Mouse (Mus musculus) intestine, embryonic 15.5 days (tissue): Measurements from ENCODE around the gene Ccl17. TPM values are rescaled to one million over a fixed set of nuclear protein-coding genes. Genes with fewer than 3 reads are reported as not detected.
"Not testable (repeated sequence)": the region's sequence is repeated elsewhere in the genome, so short reads cannot be mapped to it uniquely, and the experiment has no call there.

Experiments used
- ATAC-seq: fragments of 200-750 bp; cut with Nextera tagmentation; 2 replicates; pipeline ENCODE4 v1.8.0; 2017; ENCODE audit warnings: moderate TSS enrichment, moderate library complexity
- H3K27ac ChIP-seq: fragments of 300-500 bp; sonication (generic); 2 replicates; pipeline ENCODE4 v1.5.1; 2015; ENCODE audit warnings: mild to moderate bottlenecking, inconsistent platforms
- H3K27me3 ChIP-seq: fragments of 300-500 bp; sonication (generic); replicated peaks from 2 replicates; pipeline ENCODE4 v1.6.1; 2015; ENCODE audit warnings: inconsistent platforms
- H3K36me3 ChIP-seq: fragments of 300-500 bp; sonication (generic); 2 replicates; pipeline ENCODE4 v1.6.1; 2015; ENCODE audit warnings: inconsistent platforms
- H3K4me1 ChIP-seq: fragments of 300-500 bp; sonication (generic); replicated peaks from 2 replicates; pipeline ENCODE4 v1.6.1; 2015; ENCODE audit warnings: inconsistent platforms
- H3K4me2 ChIP-seq: fragments of 300-500 bp; sonication (generic); replicated peaks from 2 replicates; pipeline ENCODE4 v1.6.1; 2015; ENCODE audit warnings: mild to moderate bottlenecking, inconsistent platforms
- H3K4me3 ChIP-seq: fragments of 300-500 bp; sonication (generic); replicated peaks from 2 replicates; pipeline ENCODE4 v1.5.1; 2015; ENCODE audit warnings: inconsistent platforms
- H3K9ac ChIP-seq: fragments of 300-500 bp; sonication (generic); 2 replicates; pipeline ENCODE4 v1.6.1; 2015; ENCODE audit warnings: inconsistent platforms
- H3K9me3 ChIP-seq: fragments of 300-500 bp; sonication (generic); 2 replicates; pipeline ENCODE4 v1.6.1; 2016; ENCODE audit warnings: inconsistent platforms
- WGBS: fragments of 180-500 bp; shearing (Covaris S2); methylation state at CpG from one replicate; pipeline ENCODE4 v1.1.7; 2015; 5-methylcytosine and 5-hydroxymethylcytosine counted together
- polyA plus RNA-seq: library from polyadenylated mRNA; unstranded; fragments of >200 nt; fragmentation: Nextera tagmentation; extraction: Ambion mirVana; gene quantifications from 2 replicates; pipeline ENCODE4 v1.2.1, GENCODE M21; 2015

Ccl17 gene
- polyA plus RNA-seq, 1 experiment from 2014 or later: not detected

GRCm38 (mm10) chr8:94837662-94838574 lies 27.7 kb downstream of the Ccl17 start, which contains the start of the genes Coq9 and Ciapin1:
Gene Coq9 (plus strand): TSS chr8:94838321.
Gene Ciapin1 (minus strand): TSS chr8:94838358.
- H3K4me2 ChIP-seq: peak within 1 kb of the TSS; percentile 86
- no peaks in the 10 kb centered on the region for H3K36me3 ChIP-seq
- under 1% methylated on average over 82 of the region's 82 CpGs for WGBS
- H3K9ac ChIP-seq: peak within 1 kb of the TSS; percentile 98
- H3K27ac ChIP-seq: peak within 1 kb of the TSS; percentile 92
- no peaks in the 10 kb centered on the region for H3K27me3 ChIP-seq
- H3K9me3 ChIP-seq: no peaks in the 10 kb centered on the region
- peak; percentile 98 for ATAC-seq
- H3K4me3 ChIP-seq: peak within 1 kb of the TSS; percentile 98
- H3K4me1 ChIP-seq: peaks cover 12% of the 10 kb centered on the region

- Histone ChIP-seq H3K4me1 (peaks cover 12% of the 10 kb centered on the region), H3K27ac (peak overlapping the region; percentile 92), H3K4me2 (peak overlapping the region; percentile 56), H3K9ac (peak overlapping the region; percentile 98), H3K4me3 (peak overlapping the region; percentile 98), H3K27me3 (no peaks in the 10 kb centered on the region), H3K9me3 (no peaks in the 10 kb centered on the region), H3K36me3 (no peaks in the 10 kb centered on the region)
- ATAC-seq: peak; percentile 73
- WGBS: under 1% methylated on average over 24 of the region's 24 CpGs
These were observed 28.3 kb downstream of the Ccl17 start for GRCm38 (mm10) chr8:94838600-94838999.

- H3K27ac ChIP-seq: no peak overlapping the region
- H3K4me3 ChIP-seq: no peak overlapping the region
- 45% methylated on average over 2 of the region's 2 CpGs for WGBS
- no peak for ATAC-seq
- no peaks in the 10 kb centered on the region for H3K9me3 ChIP-seq
- no peaks in the 10 kb centered on the region for H3K27me3 ChIP-seq
- no peak overlapping the region for H3K4me2 ChIP-seq
- peaks cover 8% of the 10 kb centered on the region; the same call in 1 of the 2 replicates for H3K36me3 ChIP-seq
- no peak overlapping the region for H3K9ac ChIP-seq
- H3K4me1 ChIP-seq: peaks cover 12% of the 10 kb centered on the region
These were observed 30.9 kb downstream of the Ccl17 start for GRCm38 (mm10) chr8:94841183-94841582.

- H3K4me2 ChIP-seq: no peak overlapping the region
- no peak overlapping the region for H3K9ac ChIP-seq
- ATAC-seq: no peak
- no peaks in the 10 kb centered on the region for H3K9me3 ChIP-seq
- peaks cover 40% of the 10 kb centered on the region; the same call in 1 of the 2 replicates for H3K36me3 ChIP-seq
- H3K27ac ChIP-seq: no peak overlapping the region
- H3K4me3 ChIP-seq: no peak overlapping the region
- 92% methylated on average over 5 of the region's 5 CpGs for WGBS
- H3K27me3 ChIP-seq: no peaks in the 10 kb centered on the region
- no peaks in the 10 kb centered on the region for H3K4me1 ChIP-seq
These were observed 39.8 kb downstream of the Ccl17 start for GRCm38 (mm10) chr8:94850049-94850448.

GRCm38 (mm10) chr8:94854761-94855160 lies 44.5 kb downstream of the Ccl17 start:
- not testable (repeated sequence) for H3K4me3 ChIP-seq, H3K4me1 ChIP-seq, ATAC-seq, H3K9me3 ChIP-seq, H3K4me2 ChIP-seq, H3K27me3 ChIP-seq, H3K9ac ChIP-seq, H3K27ac ChIP-seq
- 85% methylated on average over 11 of the region's 11 CpGs for WGBS
- H3K36me3 ChIP-seq: peaks cover 27% of the 10 kb centered on the region; the same call in 1 of the 2 replicates

GRCm38 (mm10) chr8:94857011-94857345 lies 46.7 kb downstream of the Ccl17 start:
- no peaks in the 10 kb centered on the region for H3K27me3 ChIP-seq

GRCm38 (mm10) chr8:94857346-94858173 lies 47.3 kb downstream of the Ccl17 start, which contains the start of gene Polr2c:
Gene Polr2c (plus strand): TSS chr8:94857450.
- Histone ChIP-seq H3K4me2 (peak within 1 kb of the TSS; percentile 66), H3K27ac (peak within 1 kb of the TSS; percentile 75), H3K9me3 (no peaks in the 10 kb centered on the region), H3K4me3 (peak within 1 kb of the TSS; percentile 90), H3K27me3 (no peaks in the 10 kb centered on the region), H3K36me3 (peaks cover 19% of the 10 kb centered on the region), H3K4me1 (0 out of 2 replicates have a peak, but pooled peaks cover 2% of the 10 kb centered on the region), H3K9ac (peak within 1 kb of the TSS; percentile 93)
- ATAC-seq: peak; percentile 84
- under 1% methylated on average over 68 of the region's 68 CpGs for WGBS

More at GRCm38 (mm10) chr8:94857011-94857345, 46.7 kb downstream of the Ccl17 start:
- Histone ChIP-seq H3K27ac (no peak overlapping the region), H3K9ac (0 out of 2 replicates have a peak overlapping the region, but pooled peaks have one; percentile 12), H3K4me1 (0 out of 2 replicates have a peak, but pooled peaks cover 2% of the 10 kb centered on the region), H3K4me2 (peak overlapping the region; percentile 3; the same call in 1 of the 2 replicates), H3K4me3 (no peak overlapping the region), H3K36me3 (peaks cover 18% of the 10 kb centered on the region), H3K9me3 (no peaks in the 10 kb centered on the region)
- peak; percentile 19 for ATAC-seq
- WGBS: 31% methylated on average over 5 of the region's 5 CpGs

GRCm38 (mm10) chr8:94861352-94861910 lies 51.2 kb downstream of the Ccl17 start:
- peak; percentile 48; the same call in 1 of the 2 replicates for ATAC-seq
- Histone ChIP-seq H3K27ac (no peak overlapping the region), H3K9ac (no peak overlapping the region), H3K4me2 (no peak overlapping the region), H3K36me3 (peaks cover 44% of the 10 kb centered on the region), H3K27me3 (no peaks in the 10 kb centered on the region), H3K4me1 (0 out of 2 replicates have a peak, but pooled peaks cover 2% of the 10 kb centered on the region), H3K4me3 (no peak overlapping the region), H3K9me3 (no peaks in the 10 kb centered on the region)
- WGBS: 68% methylated on average over 8 of the region's 8 CpGs

Other genes with a start within 250 kb of the Ccl17 start
- 28.1 and 28.3 TPM in 2 replicates for gene Rspry1, start 208.5 kb upstream of the Ccl17 start, polyA plus RNA-seq
- 57.9 and 62.2 TPM in 2 replicates for gene Fam192a, start 208.5 kb upstream of the Ccl17 start, polyA plus RNA-seq
- 118 and 123 TPM in 2 replicates for gene Arl2bp, start 143.9 kb upstream of the Ccl17 start, polyA plus RNA-seq
- gene Pllp, start 114.2 kb upstream of the Ccl17 start, polyA plus RNA-seq: 42.1 and 47.0 TPM in 2 replicates
- gene Ccl22, start 64.9 kb upstream of the Ccl17 start, polyA plus RNA-seq: not detected in 2 replicates
- gene Cx3cl1, start 38.4 kb upstream of the Ccl17 start, polyA plus RNA-seq: 23.0 and 24.3 TPM in 2 replicates
- gene Coq9, start 27.9 kb downstream of the Ccl17 start, polyA plus RNA-seq: 97.5 and 110 TPM in 2 replicates
- gene Ciapin1, start 27.9 kb downstream of the Ccl17 start, polyA plus RNA-seq: 89.8 and 94.6 TPM in 2 replicates
- gene Polr2c, start 47.0 kb downstream of the Ccl17 start, polyA plus RNA-seq: 126 and 134 TPM in 2 replicates
- gene Dok4, start 65.9 kb downstream of the Ccl17 start, polyA plus RNA-seq: 39.4 and 40.3 TPM in 2 replicates
- gene Ccdc102a, start 107.6 kb downstream of the Ccl17 start, polyA plus RNA-seq: 20.1 and 20.7 TPM in 2 replicates
- 1.3 and 2.1 TPM in 2 replicates for gene Adgrg5, start 113.2 kb downstream of the Ccl17 start, polyA plus RNA-seq
- 22.4 and 23.8 TPM in 2 replicates for gene Adgrg1, start 164.3 kb downstream of the Ccl17 start, polyA plus RNA-seq
- 3.4 and 3.5 TPM in 2 replicates for gene Adgrg3, start 207.2 kb downstream of the Ccl17 start, polyA plus RNA-seq
- not detected in 2 replicates for gene Drc7, start 244.7 kb downstream of the Ccl17 start, polyA plus RNA-seq